Mouse (Mus musculus): ENCODE results near the gene Slc16a7. TPM values are rescaled to one million over a fixed set of nuclear protein-coding genes. Genes with fewer than 3 reads are reported as not detected.
A peak's percentile ranks its signal among the peaks of the same experiment; 100 is the strongest.

The Slc16a7 gene
- total RNA-seq, 2 experiments from 2014 or later: 15.7 to 17.9 TPM

DNA sequence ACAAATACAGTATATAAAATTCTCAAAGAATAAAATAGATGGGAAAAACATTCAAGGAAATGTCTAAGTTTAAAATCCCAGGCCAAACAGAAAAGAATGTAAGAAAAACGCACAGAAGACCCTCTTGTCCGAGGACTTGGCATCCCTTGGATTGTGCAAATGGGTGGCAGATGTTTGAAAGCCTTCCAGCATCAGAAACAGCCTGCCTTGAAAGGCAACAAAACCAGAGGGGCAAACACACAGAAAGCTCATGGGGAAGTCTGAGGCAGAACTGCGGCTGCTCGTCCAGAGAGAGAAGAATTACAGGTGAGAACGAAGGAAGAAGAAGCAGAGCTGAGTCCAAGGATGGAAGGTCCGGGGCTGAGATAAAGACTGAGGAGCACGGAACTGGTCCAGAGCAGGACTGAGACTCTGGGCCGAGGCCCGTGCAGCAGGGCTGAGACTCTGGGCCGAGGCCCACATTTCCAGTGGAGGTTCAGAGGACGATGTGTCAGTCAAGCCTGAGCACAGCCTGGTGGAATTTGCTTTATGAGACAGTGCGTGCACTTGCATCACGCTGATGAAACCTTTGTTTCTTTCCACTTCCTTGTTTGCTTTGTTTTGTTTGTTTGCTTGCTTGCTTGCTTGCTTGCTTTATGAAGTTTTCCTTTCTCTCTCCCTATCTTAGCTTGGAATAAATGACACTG is 65.0 kb downstream of the Slc16a7 start:
- DNase-seq: no peak

DNA sequence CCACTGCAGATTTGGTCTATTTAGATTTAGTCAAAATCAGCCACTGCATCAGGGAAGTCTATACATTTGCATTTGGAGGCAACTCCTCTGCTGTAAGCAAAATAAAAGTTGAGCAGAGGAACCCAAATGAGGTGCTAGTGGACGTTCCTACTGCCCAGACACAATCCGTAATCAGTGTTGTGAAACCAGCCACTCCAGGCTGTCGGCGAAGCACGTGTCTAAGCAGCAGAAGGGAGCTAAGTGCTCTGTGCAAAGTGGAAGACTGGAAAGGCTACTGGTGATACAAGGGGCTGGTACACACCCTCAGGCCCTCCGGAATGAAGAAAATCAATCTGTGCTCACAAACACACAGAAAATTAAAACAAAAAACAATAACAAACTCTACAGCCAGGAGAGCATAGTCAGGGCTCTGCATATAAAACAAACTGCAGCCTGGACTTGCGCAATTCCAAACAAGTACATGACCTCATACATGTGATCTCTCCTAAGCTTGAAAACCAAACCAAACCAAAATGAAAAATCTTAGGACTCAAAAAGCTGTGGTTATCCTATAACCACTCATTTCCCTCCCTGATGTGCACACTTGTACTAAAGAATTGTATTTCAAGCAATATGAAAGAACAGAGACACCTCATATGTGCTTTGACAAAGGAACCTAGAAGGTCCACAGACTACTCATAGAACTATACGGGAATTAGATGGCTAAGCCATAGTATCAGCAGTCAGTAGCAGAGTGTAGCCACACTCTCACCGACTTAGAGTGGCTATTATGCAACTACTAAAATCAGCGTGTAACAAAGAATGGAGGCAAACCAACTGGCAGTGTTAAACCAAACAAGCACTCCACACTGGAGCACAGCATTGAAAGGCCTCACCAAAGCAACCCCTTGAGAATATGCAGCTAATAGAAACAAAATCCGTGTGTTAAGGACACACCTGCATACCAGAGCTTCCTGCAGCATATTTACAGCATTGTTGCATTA is 67.5 kb downstream of the Slc16a7 start:
- DNase-seq: peak; percentile 33

DNA sequence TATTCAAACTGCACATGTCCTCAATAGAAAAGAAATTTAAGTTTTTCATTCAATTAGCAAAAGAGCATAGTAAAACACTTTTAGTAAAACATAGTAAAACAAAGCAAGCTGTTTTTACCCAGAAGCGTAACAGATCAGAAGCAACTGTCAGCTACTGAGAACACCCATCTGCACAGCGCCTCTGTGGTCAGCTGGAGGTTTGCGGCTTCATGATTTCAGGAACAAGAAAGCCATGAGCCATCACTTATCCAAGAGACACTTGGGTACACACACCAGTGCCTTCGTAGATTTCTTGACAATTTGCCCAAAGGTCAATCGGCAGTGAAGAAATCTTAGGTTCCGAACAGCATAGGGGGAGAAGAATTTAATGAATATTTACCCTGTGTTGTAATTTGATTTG is 71.9 kb downstream of the Slc16a7 start:
- no peak for DNase-seq

DNA sequence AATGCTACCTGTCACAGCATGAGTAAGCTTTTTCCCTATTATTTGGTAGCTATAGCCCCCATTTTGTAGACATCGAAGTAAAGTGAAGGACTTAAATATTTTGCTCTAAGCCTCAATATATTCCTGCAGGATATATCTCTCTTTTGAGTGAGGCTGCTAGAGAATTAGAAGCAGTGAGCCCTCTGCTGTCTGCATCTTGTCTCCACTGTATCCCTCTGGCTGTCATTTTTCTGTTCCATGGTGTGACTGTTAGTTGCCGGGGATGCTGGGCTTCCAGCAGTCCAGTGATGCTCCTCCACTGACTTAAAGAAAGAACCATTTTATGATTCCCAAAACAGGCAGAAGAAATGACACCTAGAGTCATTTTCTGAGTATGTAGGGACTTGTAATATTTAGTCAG is 78.4 kb downstream of the Slc16a7 start:
- no peak for DNase-seq

DNA sequence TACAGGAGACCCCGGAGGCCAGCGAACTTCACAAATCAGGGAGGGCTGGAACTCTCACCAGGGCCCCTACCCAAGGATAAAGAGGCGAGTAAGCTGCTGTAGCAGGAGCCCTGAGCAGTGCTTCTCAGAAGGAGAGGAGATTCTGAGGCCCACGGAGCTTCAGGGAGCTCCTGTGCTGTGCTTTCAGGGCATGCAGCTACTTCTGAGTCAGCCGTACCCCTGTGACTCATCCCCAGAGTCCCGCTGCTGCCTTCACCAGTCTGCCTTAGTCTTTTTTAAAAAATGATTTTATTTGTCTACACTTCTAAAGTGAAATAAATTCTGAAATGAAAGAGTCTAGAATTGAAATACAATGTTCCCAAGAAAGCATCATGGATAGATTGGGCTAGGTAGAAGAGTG is 91.2 kb downstream of the Slc16a7 start:
- peak; percentile 35 for DNase-seq

DNA sequence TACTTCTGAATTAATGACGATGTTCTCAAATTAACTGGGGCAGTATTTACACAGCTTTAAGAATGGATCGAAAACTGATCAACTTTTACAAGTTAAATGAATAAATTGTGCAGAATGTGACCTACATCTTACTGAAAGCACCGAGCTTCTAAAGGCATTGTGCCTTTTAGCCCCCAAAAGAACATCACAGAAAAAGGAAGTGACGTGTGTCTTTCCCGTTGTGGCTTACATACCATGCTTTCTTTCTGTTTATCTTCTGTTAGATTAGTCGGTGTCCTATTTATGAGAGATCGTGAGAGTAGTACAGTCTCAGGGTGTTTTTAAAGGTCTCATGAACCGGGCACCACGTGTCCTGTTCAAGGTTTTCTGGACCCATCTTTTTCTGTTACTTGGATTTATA is 98.9 kb downstream of the Slc16a7 start:
- no peak for DNase-seq

DNA sequence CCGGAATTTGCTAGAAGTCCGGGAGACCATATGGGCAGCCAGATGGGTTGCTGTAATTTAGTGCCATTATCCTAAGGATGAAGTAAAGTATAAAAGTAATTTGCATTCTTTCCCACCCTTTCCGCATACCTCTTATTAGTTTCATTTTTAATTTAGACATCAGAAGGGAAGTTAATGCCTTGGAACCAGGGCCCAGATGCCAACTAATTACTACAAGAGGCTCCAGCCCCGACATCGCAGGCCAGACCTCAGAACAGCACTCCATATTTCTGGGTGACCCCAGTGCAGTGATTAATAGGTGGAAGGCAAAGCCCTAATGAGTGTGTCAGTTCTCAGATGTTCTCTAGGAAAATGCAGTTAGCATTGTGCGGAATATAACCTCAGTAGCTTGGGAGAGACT is 100.7 kb downstream of the Slc16a7 start:
- no peak for DNase-seq

DNA sequence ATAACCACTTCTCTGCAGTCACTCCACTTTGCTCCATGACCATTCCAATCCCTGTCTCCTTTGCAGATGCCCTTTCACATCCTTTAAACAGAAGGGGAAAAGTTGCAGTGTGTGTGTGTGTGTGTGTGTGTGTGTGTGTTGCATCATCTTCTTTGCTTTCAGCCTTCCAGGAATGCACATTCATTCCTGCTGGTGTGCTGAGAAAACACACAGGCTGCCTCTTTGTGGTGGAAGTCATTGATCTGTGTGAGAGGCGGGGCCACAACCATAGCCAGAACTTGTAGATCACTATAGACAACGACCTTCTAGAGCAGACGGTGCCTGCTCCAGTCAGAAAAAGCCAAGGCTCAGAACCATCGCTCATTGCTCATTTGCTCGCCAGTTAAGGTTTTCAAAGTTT is 103.9 kb downstream of the Slc16a7 start:
- no peak for DNase-seq

DNA sequence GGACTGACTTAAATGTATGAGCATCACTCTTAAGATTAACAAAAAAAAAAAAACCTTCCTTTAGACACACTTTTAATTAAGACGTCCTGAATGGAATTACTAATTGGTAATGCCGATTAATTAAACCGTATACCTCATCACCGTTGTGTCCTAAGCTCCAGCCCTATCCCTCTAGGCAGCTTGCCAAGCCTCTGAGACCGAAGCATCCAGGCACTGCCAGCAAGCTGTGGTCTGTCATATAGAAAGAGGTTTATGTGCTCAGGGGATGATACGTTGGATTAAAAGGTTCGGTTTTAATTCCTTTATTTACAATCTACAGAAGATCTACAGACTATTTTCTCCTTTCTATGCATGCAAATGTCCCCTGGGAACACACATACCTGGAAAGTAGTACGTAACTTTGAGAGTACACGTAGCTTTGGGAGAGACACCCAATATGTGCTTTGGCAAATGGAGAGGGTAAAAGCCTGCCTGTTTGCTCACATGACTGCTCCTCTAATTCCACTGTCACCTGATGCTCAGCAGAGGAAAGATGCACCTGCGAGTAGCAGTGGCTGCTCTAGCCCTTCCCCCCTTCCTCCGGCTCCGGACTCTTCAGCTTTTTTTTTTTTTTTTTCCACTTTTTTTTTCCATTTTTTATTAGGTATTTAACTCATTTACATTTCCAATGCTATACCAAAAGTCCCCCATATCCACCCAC is 114.0 kb downstream of the Slc16a7 start:
- no peak for DNase-seq

DNA sequence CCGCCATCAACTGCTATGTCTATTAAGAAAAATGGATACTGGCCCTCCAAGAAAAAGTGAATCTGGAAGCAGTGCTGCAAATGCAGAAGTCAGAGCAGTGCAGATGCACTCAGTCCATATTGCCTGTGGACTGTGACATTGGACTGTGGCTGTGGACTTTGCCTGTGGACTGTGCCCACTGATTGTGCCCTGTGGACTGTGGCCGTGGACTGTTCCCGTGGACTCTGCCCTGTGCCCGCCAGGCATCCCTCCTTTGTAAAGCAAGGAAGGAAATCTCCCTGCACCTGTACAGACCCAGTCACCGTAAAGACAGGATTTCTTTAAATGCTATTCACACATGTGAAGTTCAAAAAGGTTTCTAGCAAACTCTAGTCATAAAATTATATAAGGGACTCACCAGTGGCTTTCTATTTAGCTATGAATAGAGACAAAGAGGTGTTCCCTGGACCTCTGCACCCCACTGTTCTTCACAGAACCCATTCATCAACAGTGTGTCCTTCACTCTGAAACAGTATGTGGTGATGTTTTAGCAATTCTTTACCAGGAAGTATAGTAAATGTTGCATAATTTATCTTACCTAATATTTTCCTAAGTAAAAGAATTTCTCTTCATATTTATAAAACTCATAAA is 114.6 kb downstream of the Slc16a7 start:
- no peak for DNase-seq

DNA sequence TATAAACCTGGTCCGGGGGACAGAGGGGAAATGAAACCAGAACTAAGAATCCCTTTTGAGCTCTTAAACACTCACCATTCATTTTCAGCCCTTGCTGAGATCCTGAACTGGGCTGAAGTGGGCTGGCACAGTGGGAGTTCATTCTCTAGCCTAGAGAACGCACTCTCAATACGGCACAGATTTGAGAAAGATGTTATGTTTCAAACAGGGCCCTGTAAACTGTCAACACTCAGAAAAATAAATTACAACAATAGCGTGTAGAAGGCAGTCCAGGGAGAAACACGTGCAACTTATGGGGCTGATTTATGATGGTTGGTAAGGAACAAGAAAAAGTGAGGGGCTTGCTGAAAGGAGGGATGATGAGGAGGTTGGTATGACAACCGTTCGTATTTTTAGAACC is 115.5 kb downstream of the Slc16a7 start:
- DNase-seq: no peak

DNA sequence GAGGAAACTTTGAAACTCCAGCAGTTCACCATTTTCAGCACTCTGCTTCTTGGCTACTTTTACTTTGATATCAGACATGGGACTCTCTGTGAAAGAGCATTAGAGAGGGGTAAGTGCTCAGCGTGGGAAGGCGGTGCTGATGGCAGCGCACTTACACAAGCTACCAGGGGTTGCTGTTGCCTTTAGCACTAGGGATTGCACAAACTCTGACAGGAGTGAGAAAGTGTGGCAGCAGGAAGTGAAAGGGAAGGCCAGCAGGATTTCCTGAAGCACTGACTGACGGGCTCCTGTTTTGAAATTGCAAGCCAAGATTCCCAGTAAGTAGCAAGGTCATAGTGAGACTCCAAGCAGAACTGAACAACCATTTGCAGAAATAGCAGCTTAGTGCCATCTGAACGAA is 117.8 kb downstream of the Slc16a7 start:
- DNase-seq: no peak

DNA sequence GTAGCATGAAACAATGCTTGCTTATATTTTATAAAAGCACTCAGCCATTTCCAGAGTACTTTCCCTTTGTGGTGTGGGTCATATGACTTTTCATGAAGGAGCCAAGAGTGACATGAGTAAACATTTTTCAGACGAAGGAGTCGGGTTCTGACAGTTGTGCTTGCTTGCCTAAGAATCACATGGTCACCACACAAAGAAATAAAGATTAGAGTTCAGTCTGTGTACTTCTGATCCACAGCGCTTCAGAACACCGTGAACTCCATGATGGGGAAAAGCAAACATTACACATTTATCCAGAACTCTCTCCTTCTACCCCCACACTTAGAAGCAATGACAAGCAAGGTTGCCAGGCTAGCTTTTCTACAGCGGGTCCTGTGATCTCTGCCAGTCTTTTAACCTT is 119.0 kb downstream of the Slc16a7 start:
- DNase-seq: no peak

DNA sequence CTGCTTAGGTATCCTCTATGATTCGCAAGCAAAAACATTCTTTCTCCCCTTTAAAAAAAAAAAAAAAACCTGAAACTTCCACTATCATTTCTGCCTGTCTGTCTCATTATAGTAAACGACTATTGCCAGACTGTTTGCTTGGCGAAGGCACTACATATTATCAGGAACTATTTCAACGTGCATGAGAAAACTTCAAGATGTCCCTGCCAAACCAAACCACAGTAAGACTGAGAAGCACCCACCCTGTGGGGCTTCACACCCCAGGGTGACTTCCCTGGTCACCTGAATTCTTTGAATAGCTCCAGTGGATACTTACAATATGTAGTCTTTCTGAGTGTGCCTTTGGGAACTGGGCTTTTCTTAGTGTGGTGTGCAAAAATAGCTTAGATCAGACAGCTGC is 122.9 kb downstream of the Slc16a7 start:
- DNase-seq: no peak

DNA sequence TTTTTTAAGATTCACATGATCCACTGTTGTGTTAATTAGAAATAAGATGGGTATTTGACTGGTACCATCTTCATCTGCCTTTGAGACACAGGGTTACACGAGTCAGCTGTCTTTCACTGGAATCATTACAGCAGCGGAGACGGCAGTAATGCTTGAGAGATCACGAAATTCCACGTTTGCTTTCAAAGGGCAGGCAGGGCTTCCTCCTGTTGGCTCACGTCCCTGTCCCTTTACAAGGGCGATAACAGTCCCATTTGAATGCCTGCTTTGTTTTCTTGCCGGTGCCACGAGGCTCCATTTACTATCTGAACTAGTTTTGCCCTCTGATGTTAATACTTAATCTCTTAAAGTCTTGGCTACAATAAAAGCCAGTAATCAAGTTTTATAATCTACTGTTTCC is 123.4 kb downstream of the Slc16a7 start:
- DNase-seq: no peak

DNA sequence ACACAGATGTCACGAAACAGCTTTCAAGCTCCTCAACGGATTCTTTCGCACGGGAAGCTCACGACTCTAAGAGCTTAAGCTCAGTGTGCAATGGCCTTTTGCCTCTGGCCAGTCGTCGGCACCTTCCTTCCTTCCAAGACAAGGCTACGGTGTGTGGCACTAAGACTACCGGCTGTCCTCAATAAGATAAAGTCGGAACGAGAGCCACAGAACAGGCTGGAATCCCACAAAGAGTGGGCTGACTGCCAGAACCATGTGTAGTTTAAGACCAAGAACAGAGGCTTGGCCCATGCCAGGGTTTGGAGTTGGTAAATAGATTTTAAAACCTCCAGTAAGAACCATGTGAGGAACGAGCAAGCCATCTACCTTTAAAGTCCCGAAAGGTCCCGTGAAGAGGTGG is 123.8 kb downstream of the Slc16a7 start:
- DNase-seq: peak; percentile 18

DNA sequence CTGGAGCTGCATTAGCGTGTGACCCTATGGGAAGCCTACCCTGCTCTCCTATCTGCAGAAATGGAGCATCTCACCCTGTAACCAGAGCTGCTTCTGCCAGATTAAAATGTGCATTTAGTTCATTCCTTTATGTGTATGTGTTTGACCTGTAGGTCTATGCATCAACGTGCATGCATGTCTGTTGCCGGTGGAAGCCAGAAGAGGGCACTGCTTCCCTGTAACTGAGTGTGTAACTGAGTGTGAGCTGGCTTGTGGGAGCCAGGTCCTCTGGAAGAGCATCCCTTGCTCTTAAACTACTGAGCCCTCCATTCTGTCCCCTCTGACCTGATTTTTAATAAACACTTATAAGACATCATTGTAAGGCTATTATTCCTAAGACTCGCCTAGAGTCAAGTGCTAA is 124.3 kb downstream of the Slc16a7 start:
- DNase-seq: peak; percentile 62

DNA sequence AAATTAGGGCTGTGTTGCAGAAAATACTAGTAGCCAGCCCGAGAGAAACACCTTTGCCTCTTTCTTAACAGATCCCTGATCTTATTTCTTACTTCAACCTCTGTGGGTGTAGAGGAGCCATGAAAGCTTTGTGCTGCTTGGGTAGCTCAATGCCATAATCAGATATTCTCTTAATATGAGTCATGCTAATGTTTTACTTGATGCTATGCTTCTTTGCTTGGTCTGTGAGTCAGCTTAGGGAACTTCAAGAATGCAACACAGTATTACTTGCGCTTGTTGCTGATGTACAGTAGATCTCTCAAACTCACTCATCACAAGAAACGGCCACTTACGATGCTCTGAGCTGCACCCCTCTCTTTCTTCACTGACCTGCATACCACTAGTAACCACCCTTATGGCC is 133.4 kb downstream of the Slc16a7 start:
- no peak for DNase-seq

DNA sequence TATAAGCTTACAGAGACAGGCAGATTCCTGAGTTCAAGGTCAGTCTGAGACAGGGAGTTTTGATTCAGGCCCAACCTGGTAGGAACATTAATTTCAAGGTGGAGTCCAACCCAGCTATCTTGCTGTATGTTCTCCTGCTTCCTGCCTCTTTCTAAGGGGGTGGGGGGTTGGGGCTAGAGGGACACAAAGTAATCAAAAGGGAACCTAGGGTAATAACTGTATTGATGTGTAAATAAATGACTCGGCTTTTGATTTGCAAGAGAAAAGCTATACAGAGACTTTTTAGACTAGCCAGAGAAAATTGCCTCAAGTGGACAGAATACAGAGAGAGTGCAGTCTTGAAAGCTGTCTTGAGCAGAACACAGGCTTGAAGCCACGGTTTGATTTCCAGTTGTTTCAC is 174.7 kb downstream of the Slc16a7 start:
- no peak for DNase-seq

DNA sequence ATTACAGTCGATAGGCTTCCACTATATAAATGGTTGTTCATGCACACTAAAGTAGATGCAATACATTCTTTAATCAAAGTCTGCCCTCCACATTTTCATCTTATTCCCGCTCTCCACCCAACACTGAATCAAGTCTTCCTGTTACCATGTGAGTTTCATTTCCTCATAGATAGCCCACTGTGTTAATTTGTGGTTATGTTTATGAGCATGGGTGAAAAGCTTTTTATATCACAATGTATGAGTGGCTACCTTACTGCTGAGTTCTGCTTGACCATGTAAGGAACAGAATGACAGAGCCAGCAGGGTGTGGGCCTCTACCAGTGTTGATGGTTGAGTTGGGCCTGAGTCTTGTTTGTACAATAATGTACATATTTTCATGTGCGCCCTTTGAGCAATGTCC is 175.5 kb downstream of the Slc16a7 start:
- DNase-seq: no peak

DNA sequence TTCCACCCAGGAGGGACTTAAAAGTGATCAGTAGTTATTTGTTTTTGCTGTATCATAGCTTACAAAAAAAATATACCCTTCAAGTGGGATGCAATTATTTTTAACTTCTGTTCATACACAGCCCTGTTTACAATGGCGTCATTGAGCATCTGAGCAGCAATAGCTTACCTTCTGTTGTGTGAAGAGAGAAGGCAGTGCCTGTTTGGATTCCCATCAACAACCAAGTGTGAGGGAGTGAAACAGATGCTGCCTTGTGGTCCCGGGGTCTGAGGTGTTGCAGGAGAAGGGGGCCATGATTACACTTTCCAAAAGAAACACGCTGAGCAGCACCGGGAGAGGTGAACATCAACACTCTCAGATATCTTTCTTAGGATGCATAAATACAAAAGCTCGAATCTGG is 201.7 kb downstream of the Slc16a7 start:
- DNase-seq: no peak

DNA sequence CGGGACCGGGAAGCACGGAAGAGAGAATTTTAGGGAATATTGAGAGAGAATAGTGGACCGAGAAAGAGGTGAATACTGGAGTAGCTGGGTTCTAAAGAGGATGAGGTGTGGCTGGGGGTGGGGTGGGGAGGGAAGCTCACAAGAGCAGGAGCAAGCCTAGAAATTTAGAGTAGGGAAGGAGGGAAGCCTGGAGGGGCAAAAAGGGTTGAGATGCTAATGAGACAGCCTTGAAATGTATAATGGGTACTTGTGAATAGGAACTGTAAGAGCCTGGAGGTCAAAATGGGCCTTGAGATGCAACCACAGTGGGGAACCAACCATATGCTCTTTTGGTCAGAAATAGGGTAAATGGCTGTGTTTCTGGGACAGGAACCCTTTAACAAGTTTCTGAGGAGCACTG is 203.9 kb downstream of the Slc16a7 start:
- no peak for DNase-seq

DNA sequence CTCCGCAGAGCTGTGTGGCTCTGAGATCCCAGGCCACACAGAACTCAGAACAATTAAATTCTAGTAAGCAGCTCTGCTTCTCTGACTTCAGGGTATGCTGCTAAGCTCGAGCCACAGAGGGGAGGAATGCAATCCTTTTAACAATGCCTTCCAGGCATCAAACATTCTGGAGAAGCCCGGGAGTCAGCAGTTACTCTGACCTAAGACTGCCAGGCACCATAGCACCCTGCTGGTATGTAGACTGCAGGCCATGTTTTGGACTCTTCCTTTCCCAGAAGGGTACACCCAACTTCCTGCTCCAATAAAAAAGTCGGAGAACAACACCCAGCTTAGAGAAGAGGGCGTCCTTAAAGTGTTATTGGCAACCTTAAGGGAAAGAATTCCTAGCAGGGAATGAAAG is 205.1 kb downstream of the Slc16a7 start:
- no peak for DNase-seq
